Mouse (Mus musculus): ENCODE measurements around the gene Cep128.

Cep128 gene

DNA sequence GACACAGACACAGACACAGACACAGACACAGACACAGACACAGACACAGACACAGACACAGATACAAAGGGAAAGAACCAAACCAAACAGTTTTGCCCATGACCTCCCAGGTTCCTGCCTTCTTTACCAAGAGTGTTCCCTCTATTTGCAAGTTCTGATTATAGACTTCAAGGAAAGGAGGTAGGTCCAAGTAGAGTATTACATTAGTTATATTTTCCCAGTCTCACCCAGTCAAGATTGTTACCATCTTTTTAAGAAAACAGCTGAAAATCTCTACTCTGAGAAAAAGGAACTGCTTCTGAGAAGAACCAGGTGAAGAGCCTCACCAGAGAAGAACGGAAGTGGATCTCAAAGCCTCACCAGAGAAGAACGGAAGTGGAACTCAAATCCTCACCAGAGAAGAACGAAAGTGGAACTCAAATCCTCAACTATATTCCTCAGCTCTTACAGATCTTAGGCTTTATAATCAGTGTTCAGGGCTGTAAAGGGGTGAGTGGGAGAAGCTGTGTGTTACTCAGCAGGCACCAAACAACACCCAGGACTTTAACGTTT lies 200.8 kb downstream of the Cep128 start:
- DNase-seq (ENCODE audit: inconsistent ontology term) = no peak

DNA sequence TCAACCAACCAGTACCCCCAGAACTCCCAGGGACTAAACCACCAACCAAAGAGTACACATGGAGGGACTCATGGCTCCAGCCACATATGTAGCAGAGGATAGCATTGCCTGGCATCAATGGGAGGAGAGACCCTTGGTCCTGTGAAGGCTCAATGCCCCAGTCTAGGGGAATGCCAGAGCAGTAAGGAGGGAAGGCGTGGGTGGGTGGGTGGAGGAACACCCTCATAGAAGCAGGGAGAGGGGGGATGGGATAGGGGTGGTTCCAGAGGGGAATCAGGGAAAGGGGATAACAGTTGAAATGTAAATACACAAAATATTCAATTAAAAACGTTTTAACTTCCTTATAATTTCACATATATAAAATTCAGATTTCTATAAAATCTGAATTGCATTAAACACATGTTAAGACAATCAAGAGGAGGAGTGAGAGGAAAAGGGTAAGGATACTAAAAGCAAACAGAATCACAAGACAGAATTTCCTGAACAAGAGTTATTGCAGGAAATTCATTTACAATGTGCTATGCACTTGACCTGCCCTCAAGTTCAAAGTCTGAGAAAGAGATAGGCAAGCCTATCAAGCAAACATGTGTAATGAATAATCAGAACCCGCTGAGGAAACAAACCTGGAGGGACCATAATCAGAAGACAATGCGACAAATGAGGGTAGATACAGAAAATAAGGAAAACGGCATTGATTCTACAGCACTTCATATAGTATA lies 207.2 kb downstream of the Cep128 start:
- DNase-seq (ENCODE audit: inconsistent ontology term) = no peak

DNA sequence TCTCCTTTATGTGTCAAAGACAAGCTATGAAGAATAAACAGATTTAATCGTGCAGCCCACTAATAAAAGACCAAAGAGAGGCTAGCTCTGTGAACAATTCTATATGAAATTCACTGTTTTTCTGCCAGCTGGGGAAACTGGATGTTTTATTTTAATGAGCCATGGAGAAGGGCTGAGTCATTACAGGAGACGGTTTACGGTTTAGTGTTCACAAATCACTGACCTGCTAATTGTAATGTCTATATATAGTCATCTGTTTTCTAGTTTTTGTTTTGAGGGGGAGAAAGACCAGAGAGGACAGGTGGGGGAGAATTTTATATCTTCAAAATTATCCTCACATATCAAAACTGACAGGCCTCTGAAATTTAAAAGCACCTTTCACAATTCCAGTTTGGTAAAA lies 212.6 kb downstream of the Cep128 start:
- peak; percentile 2 for DNase-seq (ENCODE audit: inconsistent ontology term)

DNA sequence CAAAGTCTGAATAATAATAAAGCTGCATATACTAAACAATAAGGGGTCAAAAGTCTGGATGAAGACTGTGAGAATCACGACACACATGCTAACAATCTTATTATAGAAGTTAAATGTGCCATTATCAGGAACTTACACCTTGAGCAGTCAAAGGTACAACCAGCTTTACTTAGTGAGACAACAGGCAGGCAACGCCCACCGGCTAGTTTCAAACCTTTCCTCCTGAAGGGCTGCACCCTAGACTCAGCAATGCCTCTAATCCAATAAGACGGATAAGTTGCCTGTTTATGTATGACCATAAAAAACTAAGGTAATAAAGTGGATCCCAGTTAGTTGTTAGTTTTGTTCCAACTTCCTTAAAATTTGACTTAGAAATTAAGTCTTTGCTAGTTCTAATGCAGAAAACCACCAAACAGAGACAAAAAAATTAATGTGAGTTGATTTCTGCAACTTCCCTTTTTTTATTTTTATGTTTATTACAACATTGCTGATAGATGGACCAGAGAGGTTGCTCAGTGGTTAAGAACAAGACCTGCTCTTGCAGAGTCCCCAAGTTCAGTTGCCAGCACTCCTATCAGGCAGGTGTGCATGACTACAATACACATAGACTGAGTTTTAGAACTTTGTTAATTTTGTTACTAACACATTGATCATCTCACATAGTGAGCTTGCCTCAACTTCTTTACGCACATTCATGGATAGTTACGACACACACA lies 223.0 kb downstream of the Cep128 start:
- DNase-seq (ENCODE audit: inconsistent ontology term) = no peak

DNA sequence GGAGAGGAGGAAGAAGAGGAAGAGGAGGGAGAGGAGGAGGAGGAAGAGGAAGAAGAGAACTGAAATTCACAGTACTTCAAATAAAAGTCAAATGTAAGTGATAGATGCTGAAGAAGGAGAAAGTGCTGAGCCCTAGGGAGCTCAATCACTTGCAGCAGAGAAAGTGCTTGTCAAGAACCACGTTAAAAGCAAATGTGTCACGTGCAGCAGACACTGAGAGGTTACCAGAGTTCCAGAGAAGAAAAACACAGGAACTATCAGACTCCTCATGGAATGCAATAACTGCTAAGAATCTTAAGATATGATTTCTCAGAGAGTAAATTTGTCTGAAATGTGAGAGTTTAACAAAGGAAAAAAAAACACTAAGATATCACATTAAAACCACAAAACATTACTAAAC lies 225.7 kb downstream of the Cep128 start:
- DNase-seq (ENCODE audit: inconsistent ontology term) = no peak

DNA sequence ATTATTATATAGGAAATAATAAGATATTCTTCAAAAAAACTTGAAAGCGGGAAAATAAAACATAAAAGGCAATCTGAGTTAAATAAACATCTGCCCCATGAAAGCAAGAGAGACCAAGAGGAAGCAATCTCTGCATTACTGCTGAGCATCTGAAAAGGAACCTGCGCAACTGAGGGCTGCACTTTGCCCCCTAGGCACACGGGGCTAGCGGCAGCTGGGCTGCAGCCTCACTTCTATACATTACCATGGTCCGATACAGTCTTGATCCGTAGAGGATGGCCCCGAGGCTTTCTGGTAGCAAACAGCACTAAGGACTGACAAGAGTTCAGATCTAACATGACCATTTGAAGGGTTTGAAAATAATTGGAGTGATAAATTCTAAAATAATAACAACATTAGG lies 230.2 kb downstream of the Cep128 start:
- no peak for DNase-seq (ENCODE audit: inconsistent ontology term)

DNA sequence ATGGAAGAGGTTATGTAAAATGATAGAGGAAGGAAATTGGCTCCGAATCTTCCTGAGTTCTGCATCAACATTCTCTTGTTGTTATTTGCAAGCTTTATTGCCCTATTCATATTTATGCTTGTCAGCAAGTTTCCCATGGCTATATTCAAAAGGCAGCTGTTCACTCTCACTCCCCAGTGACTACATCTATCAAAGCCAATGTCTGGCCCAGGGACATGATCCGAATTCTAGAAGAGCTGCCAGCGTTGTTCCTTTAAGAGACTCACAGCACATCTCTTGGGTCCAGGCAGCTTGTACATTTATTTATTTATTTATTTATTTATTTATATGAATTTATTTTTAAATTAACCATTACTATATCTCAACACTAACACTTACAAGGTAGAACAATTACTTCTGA lies 235.1 kb downstream of the Cep128 start:
- DNase-seq (ENCODE audit: inconsistent ontology term) = no peak

DNA sequence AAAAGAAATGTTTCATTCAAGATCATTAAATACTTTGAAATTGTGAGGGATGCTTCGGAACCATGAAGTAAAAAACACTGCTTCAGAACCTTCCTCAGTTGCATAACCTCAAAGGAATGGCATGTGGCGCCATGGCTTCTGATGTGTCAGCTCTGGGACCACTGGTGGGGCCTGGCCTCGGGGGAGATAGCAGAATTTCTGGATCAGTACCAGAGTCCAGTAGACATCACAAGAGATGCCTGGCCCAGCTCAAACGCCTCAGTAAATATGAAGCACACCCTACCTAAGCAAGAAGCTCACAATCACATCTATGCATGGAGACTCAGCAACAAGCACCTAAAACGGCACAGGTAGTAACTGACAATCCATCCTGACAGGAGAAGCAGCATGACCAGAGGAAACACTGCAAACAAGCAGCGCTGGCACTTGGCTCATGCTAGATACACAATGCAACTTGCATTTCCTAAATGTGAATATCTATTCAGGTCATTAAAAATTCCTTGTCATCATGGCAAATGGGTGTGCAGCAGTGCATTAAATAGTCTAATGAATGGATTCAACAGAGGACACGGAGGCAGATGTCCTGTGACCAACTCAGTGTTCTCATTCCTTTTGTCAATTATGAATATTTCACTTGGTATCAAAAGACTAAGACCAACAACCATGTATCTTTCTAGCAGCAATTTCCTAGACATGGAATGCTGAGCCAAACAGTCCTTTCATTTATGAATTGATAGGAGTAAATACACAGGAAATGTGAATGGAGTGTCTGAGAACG lies 249.3 kb downstream of the Cep128 start:
- peak; percentile 96 for DNase-seq (ENCODE audit: inconsistent ontology term)

DNA sequence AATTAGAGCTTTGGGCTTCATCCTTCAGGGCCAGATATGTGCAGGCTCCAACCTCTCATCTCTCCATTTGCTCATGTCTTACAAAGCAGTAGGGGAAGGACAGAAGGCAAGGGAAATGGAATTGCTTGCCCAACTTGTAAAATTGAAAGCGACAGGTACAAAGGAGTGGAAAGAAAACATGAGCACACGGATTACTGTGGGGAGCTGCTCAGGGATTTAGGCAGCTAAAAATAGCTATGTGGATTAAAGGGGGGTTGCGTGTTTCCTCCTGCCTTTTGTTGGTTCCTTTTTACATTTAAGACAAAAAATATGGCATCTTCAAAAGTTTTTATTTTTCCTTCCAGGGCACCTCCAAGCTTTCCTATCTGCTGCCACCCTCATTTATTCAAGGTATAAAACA lies 269.2 kb downstream of the Cep128 start:
- peak; percentile 45 for DNase-seq (ENCODE audit: inconsistent ontology term)

DNA sequence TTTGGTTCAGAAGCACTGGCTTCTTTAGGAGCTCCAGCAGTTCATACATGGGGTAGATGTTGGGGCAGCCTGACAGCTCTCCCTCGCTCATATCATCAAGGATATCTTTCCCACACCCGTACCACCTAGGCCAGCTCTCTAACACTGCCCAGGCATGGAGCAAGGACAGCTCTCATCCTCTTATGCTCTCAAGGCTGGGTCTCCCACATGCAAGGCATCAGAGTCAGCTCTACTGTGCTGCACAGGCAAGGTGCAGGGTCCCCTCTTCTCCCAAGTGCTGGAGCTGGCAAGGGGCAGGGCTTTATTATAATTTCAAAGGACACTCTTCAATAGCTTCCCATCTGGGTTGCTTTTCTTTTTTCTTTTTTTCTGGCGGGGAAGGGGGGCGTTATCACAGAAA lies 280.9 kb downstream of the Cep128 start:
- no peak for DNase-seq (ENCODE audit: inconsistent ontology term)

DNA sequence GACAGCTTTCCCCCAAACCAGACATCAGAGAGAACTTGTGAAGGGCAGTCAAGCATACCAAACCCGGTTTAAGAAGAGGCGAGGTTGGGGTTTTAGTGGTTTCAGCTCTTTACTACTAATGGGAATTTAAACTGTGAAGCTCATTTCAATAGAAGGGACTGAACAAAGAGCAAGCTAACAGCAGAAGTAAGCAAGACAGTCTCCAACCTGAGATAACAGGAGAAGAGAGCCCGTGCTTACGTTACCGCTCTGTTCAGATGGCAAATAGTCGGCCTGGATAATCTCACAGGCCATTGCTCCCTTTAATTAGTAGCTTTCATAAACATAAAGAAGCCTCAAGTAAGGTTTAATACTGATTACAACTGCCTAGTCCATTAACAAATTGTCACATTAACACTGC lies 286.3 kb downstream of the Cep128 start:
- peak; percentile 22 for DNase-seq (ENCODE audit: inconsistent ontology term)

DNA sequence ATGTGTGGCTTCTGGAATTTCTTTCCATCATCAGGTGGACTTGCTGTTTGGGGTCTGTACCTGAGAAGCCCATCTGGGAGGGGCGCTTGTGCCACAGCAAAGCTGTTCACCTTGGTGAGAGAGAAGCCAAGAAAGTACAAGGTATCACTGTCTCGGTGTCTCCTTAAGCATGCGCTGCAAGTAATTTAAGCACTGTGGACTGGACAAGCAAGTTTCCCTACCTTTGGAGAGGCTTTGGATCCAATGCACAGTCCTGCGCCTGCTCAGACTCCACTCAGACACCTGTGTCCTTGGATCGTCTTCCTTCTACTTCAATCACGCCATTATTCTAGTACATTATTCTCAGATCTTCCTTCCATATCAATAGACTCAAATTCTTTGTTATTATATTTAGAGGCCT lies 288.0 kb downstream of the Cep128 start:
- no peak for DNase-seq (ENCODE audit: inconsistent ontology term)

DNA sequence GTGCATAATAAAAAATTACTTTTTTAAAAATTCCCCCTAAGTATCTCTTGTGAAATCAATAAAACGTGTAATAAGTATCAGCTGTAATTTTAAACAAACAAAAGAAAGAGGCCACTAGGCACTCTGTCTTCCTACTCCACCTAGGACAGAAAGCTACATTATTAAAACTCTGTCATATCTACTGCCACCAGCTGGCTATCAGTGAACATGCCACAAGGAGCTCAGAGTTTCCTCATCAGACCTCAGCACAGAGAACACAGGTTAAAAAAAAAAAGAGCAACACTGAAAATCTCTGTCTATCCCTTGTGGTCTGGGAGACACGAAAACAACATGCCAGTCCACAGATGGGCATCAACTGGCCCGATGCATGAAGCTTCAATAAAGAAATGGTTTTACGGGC lies 295.9 kb downstream of the Cep128 start:
- DNase-seq (ENCODE audit: inconsistent ontology term) = no peak

DNA sequence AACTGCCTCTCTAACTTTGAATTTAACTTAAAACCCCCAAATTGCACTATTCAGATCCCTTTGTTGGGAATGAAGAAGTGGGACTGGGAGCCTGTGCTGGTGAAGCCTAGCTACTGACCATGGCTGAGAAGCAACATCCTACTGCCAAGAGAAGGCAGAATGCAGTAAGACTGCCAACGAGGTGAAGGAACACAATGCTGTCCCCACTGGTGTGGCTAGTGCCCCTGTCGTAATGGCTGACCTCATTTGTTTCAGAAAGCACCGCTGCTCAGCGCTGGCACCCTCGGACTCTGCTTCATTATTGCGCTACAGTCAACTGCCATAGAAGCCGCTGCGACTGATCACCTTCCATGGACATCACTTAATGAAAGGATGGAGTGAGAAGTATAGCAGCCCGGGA lies 298.2 kb downstream of the Cep128 start:
- DNase-seq (ENCODE audit: inconsistent ontology term) = peak; percentile 25

DNA sequence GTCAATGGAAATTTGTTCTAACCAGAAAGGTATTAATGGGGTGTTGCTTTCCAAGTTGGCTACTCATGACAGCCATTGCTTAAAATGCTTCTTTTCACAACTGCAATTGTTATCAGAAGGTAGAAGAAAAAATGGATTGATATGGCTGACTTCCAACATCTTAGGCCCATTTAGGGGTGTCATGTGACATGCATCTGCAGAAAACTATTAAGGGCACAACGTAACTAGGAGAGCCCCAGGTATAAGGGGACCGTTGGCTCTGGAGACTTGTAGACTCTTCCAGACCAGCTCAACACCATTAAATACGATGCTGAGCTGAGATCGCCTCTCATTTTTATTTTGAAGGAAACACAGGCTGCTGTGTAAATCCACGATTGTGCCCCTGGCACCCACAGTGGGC lies 308.6 kb downstream of the Cep128 start:
- no peak for DNase-seq (ENCODE audit: inconsistent ontology term)

DNA sequence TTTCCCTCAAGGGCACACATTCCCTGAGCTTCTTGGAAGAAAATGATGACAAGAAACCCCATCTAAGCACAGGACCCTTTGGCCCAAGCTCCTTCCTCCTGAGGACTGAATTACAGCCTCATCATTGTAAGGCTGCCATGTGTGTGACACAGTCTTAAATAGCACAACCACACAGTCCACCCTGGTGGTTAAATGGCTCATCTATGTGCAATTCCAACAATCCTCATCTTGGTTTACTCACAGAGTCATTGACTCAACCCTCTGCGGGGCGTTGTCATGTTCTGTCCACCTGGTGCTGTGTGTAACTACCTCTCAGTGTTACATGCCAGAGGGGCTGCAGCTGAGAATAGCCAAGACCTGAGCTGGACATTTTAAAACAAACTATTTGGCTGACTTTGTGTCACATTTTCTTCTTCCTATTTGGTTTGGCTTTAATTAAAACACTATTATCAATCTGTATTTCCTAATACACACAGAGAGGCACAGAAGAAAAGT lies 313.6 kb downstream of the Cep128 start:
- peak; percentile 27 for DNase-seq (ENCODE audit: inconsistent ontology term)

DNA sequence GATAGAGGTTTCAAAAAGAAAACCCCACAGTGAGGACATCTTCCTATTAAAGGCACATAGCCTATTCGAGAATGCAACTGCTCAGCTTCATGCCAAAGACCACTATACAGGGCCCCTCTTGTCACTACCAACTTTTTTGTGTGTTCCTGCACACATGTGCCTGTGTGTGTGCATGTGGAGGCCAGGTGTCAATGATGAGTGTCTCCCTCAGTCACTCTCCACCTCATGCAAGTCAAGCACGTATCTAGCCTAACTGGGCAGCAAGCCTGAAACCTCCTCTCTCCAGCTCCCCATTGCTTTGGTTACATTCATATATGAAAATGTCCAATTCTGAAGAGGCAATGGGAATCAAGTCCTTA lies 317.1 kb downstream of the Cep128 start:
- DNase-seq (ENCODE audit: inconsistent ontology term) = no peak

DNA sequence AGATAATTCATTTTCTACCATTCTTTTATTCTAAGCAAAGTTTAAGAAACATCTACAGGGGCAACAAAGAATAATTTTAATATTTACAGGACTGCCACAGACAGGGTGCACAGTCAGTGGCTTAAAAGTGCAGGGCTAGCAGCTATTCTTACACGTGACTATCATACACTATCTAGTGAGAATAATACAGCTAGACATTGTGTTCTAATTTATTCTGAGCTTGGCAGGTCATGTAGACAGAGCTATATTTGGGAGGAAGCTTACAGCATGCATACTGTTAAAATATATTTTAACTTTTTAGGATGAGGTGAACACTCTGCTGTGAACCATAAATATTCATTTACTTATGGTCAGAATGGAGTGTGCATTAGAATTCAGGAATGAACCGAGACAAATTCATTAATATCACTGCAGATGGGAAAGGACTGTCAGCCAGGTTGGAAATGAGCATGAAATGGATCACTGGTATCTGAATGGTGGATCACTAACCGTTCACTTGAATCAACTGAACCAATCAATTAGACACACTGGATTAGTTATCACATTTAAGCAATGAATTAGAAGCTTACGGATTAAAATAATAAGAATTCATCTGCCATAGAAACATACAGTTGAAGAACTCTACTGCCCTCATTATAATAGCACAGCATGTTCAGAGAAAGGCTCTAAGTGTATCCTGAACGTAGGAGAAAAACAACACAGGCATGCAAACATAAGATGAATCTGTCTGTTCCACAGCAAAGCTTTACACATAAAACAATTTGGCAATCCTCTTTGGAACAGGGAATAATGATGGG lies 317.7 kb downstream of the Cep128 start:
- DNase-seq (ENCODE audit: inconsistent ontology term) = no peak

DNA sequence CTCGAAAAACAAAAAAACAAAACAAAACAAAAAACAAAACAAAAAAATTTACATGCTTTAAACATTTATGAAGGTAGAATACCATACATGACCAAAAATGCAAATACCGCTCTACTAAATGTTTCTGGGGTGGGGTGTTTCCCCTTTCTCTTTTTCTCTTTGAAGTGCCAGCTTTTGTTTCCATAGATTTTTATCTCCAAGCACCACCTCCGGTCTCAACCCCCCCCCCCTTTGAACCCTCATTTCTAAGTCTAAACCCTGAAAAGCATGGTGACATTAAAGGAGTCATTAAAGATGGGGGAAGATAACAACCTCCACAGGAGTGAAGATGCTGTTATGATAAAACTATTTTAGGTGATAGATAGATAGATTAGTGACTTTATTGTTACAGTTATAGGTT lies 318.8 kb downstream of the Cep128 start:
- no peak for DNase-seq (ENCODE audit: inconsistent ontology term)

DNA sequence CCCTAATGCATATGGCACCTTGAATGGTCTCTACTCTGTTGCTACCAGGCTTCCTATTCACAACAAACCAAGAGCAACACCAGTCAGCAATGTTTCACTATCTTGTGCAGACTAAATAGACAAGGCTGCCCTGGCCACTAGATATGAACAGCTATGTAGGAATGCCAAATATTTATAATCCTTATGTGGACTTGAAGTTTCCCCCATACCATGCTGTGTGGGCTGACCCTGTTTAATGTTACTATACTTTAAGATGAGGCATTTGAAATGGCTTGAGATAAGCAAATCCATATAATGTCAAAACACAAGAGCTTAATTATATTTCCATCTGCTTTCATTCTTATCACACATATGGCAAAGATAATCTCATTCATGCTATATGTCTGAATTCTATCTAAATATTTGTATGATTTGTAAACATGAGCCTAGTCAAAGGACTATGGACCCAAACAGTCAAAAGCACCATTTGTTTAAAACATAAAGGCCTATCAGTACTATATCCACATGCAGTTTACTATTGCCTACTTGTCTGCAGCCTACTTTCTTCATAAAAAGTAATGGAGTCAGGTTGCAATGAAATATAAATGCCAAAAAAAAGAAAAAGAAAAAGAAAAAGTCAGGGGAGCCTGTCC lies 319.7 kb downstream of the Cep128 start:
- DNase-seq (ENCODE audit: inconsistent ontology term) = no peak
